Mouse (Mus musculus) bone marrow macrophage, adult 2 months (primary cell): Measurements from ENCODE around the gene Tenm4.

ENCODE experiments used
- CTCF ChIP-seq: IDR thresholded peaks from 2 replicates; pipeline ENCODE4 v1.5.1; 2012; ENCODE audit warnings: low read depth, mild to moderate bottlenecking, low read length, moderate library complexity
- POLR2A ChIP-seq: IDR thresholded peaks from 2 replicates; pipeline ENCODE4 v1.6.1; 2012; ENCODE audit warnings: mild to moderate bottlenecking, low read depth, low read length, borderline replicate concordance

DNA sequence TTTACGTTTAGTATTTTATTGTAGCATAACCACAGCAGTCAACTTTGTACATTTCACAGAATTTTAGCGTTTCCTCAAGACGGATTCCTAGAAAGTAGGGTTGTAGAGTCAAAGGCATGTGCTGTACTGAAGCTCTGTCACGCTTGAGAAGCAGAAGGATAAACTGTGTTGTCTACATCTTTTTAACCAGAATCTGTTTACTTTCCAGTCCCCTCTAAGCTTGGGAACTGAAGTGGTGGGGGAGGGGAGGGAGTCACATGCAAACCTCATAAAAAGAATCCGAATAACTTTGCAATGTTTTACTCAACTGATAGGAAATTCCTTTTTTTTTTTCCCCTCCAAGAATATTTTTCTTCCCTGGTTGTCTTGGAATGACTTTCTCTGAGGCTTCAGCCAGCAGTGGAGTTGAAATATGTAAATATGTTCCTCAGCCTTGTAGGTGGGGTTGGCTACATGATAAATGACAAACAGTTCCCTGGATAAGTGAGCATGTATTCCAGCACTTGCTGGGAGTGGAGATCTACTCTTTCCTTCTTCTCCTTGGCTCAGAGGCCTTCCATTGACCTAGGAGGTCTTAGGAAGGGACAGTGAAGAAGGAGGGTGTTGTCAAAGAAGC lies 45.0 kb downstream of the Tenm4 start:
- TF ChIP-seq CTCF (no peak), POLR2A (no peak)
